Mouse (Mus musculus) ES-CJ7 (cell line): Measurements from ENCODE around the gene Pex7.
A peak's percentile ranks its signal among the peaks of the same experiment; 100 is the strongest.

ENCODE experiments used
- DNase-seq: peaks from one replicate; pipeline ENCODE4 v3.0.0; 2011; ENCODE audit warnings: low read depth, low spot score

Gene Pex7

GRCm38 (mm10) chr10:19907246-19907804 lies at the start of gene Pex7:
TSS of gene Pex7 (minus strand) at chr10:19907689.
- peak; percentile 94 for DNase-seq

GRCm38 (mm10) chr10:19956745-19957144 lies 49.3 kb upstream of the Pex7 start:
- DNase-seq: no peak

GRCm38 (mm10) chr10:19955817-19956216 lies 48.3 kb upstream of the Pex7 start:
- DNase-seq: no peak

- no peak for DNase-seq
Observed at GRCm38 (mm10) chr10:19954572-19954971, 47.1 kb upstream of the Pex7 start.

- no peak for DNase-seq
Observed at GRCm38 (mm10) chr10:19953032-19953761, 45.7 kb upstream of the Pex7 start.

- no peak for DNase-seq
Observed at GRCm38 (mm10) chr10:19949106-19949505, 41.6 kb upstream of the Pex7 start.

GRCm38 (mm10) chr10:19948381-19948780 lies 40.9 kb upstream of the Pex7 start:
- no peak for DNase-seq

- no peak for DNase-seq
Observed at GRCm38 (mm10) chr10:19947901-19948300, 40.4 kb upstream of the Pex7 start.

GRCm38 (mm10) chr10:19947441-19947840 lies 40.0 kb upstream of the Pex7 start:
- DNase-seq: no peak

- DNase-seq: no peak
Observed at GRCm38 (mm10) chr10:19946644-19947043, 39.2 kb upstream of the Pex7 start.

GRCm38 (mm10) chr10:19945651-19946050 lies 38.2 kb upstream of the Pex7 start:
- no peak for DNase-seq

GRCm38 (mm10) chr10:19942621-19943020 lies 35.1 kb upstream of the Pex7 start:
- DNase-seq: no peak

- no peak for DNase-seq
Observed at GRCm38 (mm10) chr10:19941914-19942313, 34.4 kb upstream of the Pex7 start.

GRCm38 (mm10) chr10:19941063-19941462 lies 33.6 kb upstream of the Pex7 start:
- DNase-seq: no peak

- DNase-seq: no peak
Observed at GRCm38 (mm10) chr10:19940626-19941025, 33.1 kb upstream of the Pex7 start.

- DNase-seq: no peak
Observed at GRCm38 (mm10) chr10:19940127-19940526, 32.6 kb upstream of the Pex7 start.

- DNase-seq: no peak
Observed at GRCm38 (mm10) chr10:19939282-19939705, 31.8 kb upstream of the Pex7 start.

- peak; percentile 40 for DNase-seq
Observed at GRCm38 (mm10) chr10:19938738-19939137, 31.2 kb upstream of the Pex7 start.

- DNase-seq: no peak
Observed at GRCm38 (mm10) chr10:19936961-19937708, 29.6 kb upstream of the Pex7 start.

GRCm38 (mm10) chr10:19935821-19936367 lies 28.4 kb upstream of the Pex7 start:
- DNase-seq: no peak

- peak; percentile 23 for DNase-seq
Observed at GRCm38 (mm10) chr10:19935295-19935623, 27.8 kb upstream of the Pex7 start.
